In genomic region chr9:43084496-43085362, GRCm38 (mm10) we compare ENCODE assay signal across 27 mouse cellular contexts. TPM values are rescaled to one million over a fixed set of nuclear protein-coding genes. Genes with fewer than 3 reads are reported as not detected.
DNase-seq lines count a peak whose midpoint lies in the region; ATAC-seq and TF ChIP-seq lines count a peak whose summit lies in the region.
"Had no signal": no experiment of that assay in that cellular context is flagged by ENCODE, and none has a peak within 500 bp of the region (broad histone marks: within the 10 kb centered on the region; RNA-seq: fewer than 3 reads in every experiment).

No protein-coding gene starts in this region.

- peak; percentile 58 for TF ChIP-seq EP300 in lung, postnatal 0 days (IDR thresholded peaks at IDR 0.05)

- H3K9me3 ChIP-seq in kidney, embryonic 16.5 days (ENCODE audit: low read length): no peaks in the 10 kb centered on the region
- no peaks in the 10 kb centered on the region for H3K9me3 ChIP-seq in lung, postnatal 0 days (ENCODE audit: low read length)
- H3K9me3 ChIP-seq: embryonic facial prominence, embryonic 13.5 days; midbrain, embryonic 10.5 days; neural tube, embryonic 15.5 days; stomach, embryonic 15.5 days had no signal

- intact Hi-C loops in gastrocnemius, adult 2 months (cut with DNase I): no loop called here
- intact Hi-C loops in gastrocnemius, postnatal 14 days (cut with DNase I; ENCODE audit: low total_unique reads): no loop called here
- intact Hi-C loops in left cerebral cortex, postnatal 14 days (cut with DNase I): no loop called here

- TF ChIP-seq CTCF in gastrocnemius, adult 2 months (IDR thresholded peaks at IDR 0.05): no peak
- TF ChIP-seq CTCF in lung, postnatal 0 days (IDR thresholded peaks at IDR 0.05): no peak
- TF ChIP-seq CTCF in embryonic fibroblast, embryonic 13.5 days (IDR thresholded peaks at IDR 0.05; ENCODE audit: borderline replicate concordance, insufficient read depth, low read length): no peak

- no peak overlapping the region for H3K4me2 ChIP-seq in kidney, embryonic 16.5 days (replicated peaks; ENCODE audit: low read depth, low read length)
- no peak overlapping the region; the same call in 1 of the 2 replicates for H3K4me2 ChIP-seq in lung, postnatal 0 days (replicated peaks; ENCODE audit: low read depth, low read length)
- H3K4me2 ChIP-seq: embryonic facial prominence, embryonic 13.5 days; hindbrain, embryonic 14.5 days; neural tube, embryonic 15.5 days; stomach, embryonic 15.5 days had no signal

- TF ChIP-seq POLR2A in embryonic fibroblast, embryonic 13.5 days (IDR thresholded peaks at IDR 0.05; ENCODE audit: low read depth, low read length): no peak

- no peak overlapping the region for H3K4me3 ChIP-seq in gastrocnemius, adult 2 months
- H3K4me3 ChIP-seq in kidney, embryonic 16.5 days (ENCODE audit: low read length): no peak overlapping the region
- no peak overlapping the region for H3K4me3 ChIP-seq in lung, postnatal 0 days (ENCODE audit: low read depth, low read length)
- H3K4me3 ChIP-seq in embryonic fibroblast, embryonic 13.5 days (ENCODE audit: insufficient read depth, low read length): no peak overlapping the region
- H3K4me3 ChIP-seq: embryonic facial prominence, embryonic 13.5 days; midbrain, embryonic 10.5 days; neural tube, embryonic 15.5 days; stomach, embryonic 15.5 days had no signal

- H3K4me1 ChIP-seq in kidney, embryonic 16.5 days (ENCODE audit: insufficient read depth, low read length): peaks cover 45% of the 10 kb centered on the region
- H3K4me1 ChIP-seq in lung, postnatal 0 days (ENCODE audit: insufficient read depth, low read depth, low read length): peaks cover 22% of the 10 kb centered on the region; the same call in 1 of the 2 replicates
- peaks cover 10% of the 10 kb centered on the region for H3K4me1 ChIP-seq in embryonic fibroblast, embryonic 13.5 days (ENCODE audit: control insufficient read depth, insufficient read depth, low read length)

- peak overlapping the region; percentile 70 for H3K27ac ChIP-seq in gastrocnemius, adult 2 months
- H3K27ac ChIP-seq in kidney, embryonic 16.5 days (ENCODE audit: low read length): peak overlapping the region; percentile 46; the same call in 1 of the 2 replicates
- peak overlapping the region; percentile 16 for H3K27ac ChIP-seq in lung, postnatal 0 days (ENCODE audit: low read length)
- H3K27ac ChIP-seq in embryonic fibroblast, embryonic 13.5 days (ENCODE audit: insufficient read depth, low read length): peak overlapping the region; percentile 82
- H3K27ac ChIP-seq: embryonic facial prominence, embryonic 13.5 days; hindbrain, embryonic 14.5 days; liver, embryonic 14.5 days; midbrain, embryonic 10.5 days; neural tube, embryonic 15.5 days; stomach, embryonic 15.5 days had no signal

- no peak for DNase-seq in gastrocnemius, adult 2 months
- DNase-seq in gastrocnemius, postnatal 14 days: no peak
- no peak for DNase-seq in kidney, postnatal 36 days
- DNase-seq in lung, postnatal 0 days (ENCODE audit: low spot score): peak; percentile 85
- no peak for DNase-seq in lung, adult 18-20 months
- DNase-seq in left cerebral cortex, postnatal 14 days (ENCODE audit: low spot score in 2 of 2): no peak
- DNase-seq: adrenal gland, postnatal 10 days; cerebellum, adult 2 months; cerebellum, postnatal 25 days; gastrocnemius, postnatal 25 days; heart, postnatal 4 days; kidney, adult 18-20 months; kidney, postnatal 14 days; right cerebral cortex, adult 18-20 months; thymus, adult 2 months; thymus, postnatal 4 days had no signal

- 63% methylated on average over 7 of the region's 7 CpGs for WGBS in kidney, embryonic 16.5 days
- 42% methylated on average over 7 of the region's 7 CpGs for WGBS in lung, postnatal 0 days

- no peaks in the 10 kb centered on the region for H3K36me3 ChIP-seq in kidney, embryonic 16.5 days (ENCODE audit: insufficient read depth, low read length)
- H3K36me3 ChIP-seq in lung, postnatal 0 days (ENCODE audit: insufficient read depth, low read length): no peaks in the 10 kb centered on the region
- H3K36me3 ChIP-seq: embryonic facial prominence, embryonic 13.5 days; midbrain, embryonic 10.5 days; neural tube, embryonic 15.5 days; stomach, embryonic 15.5 days had no signal

- no peak overlapping the region for H3K9ac ChIP-seq in kidney, embryonic 16.5 days (replicated peaks; ENCODE audit: low read length)
- no peak overlapping the region for H3K9ac ChIP-seq in lung, postnatal 0 days (replicated peaks; ENCODE audit: low read depth)
- H3K9ac ChIP-seq: embryonic facial prominence, embryonic 13.5 days; hindbrain, embryonic 14.5 days; liver, embryonic 14.5 days; neural tube, embryonic 15.5 days; stomach, embryonic 15.5 days had no signal

- no peaks in the 10 kb centered on the region for H3K27me3 ChIP-seq in kidney, embryonic 16.5 days (ENCODE audit: insufficient read depth, low read length)
- no peaks in the 10 kb centered on the region for H3K27me3 ChIP-seq in lung, postnatal 0 days (replicated peaks; ENCODE audit: insufficient read depth, low read length)
- H3K27me3 ChIP-seq: embryonic facial prominence, embryonic 13.5 days; neural tube, embryonic 15.5 days; stomach, embryonic 15.5 days had no signal

- ATAC-seq in kidney, embryonic 16.5 days (ENCODE audit: low FRiP score, low TSS enrichment): no peak
- ATAC-seq in lung, postnatal 0 days: peak; percentile 80
- ATAC-seq: CD4-positive, CD25-positive, alpha-beta regulatory T cell, adult 4 months; forebrain, embryonic 14.5 days; inflammation-experienced regulatory T-cells, adult 6 months had no signal

RNA-seq across cellular contexts. Expression of gene Arhgef12, which starts 22.3 kb away (rescaled TPM):
- 10 to 100 TPM; 41.9 to 61.9 TPM for total RNA-seq in gastrocnemius, adult 2 months (2021)
- total RNA-seq in gastrocnemius, postnatal 14 days (2021): 10 to 100 TPM; 45.7 to 52.5 TPM
- 13.0 and 16.5 TPM in 2 replicates for polyA plus RNA-seq in kidney, embryonic 16.5 days (2015; fragmentation: Nextera tagmentation; extraction: Ambion mirVana)
- 13.9 and 17.2 TPM in 2 replicates for polyA plus RNA-seq in lung, postnatal 0 days (2015; fragmentation: Nextera tagmentation; extraction: Ambion mirVana)
- polyA plus RNA-seq in embryonic fibroblast, embryonic 13.5 days (2011; ENCODE audit: insufficient read length, low read depth, missing spikeins): 56.1 and 56.6 TPM in 2 replicates
- total RNA-seq in left cerebral cortex, postnatal 14 days (2021): 100 to 1,000 TPM; 156 to 159 TPM

RNA-seq across cellular contexts. Expression of gene Tmem136, which starts 31.6 kb away (rescaled TPM):
- 1 to 10 TPM; 2.3 to 3.0 TPM for total RNA-seq in gastrocnemius, adult 2 months (2021)
- total RNA-seq in gastrocnemius, postnatal 14 days (2021): 1 to 10 TPM; 1.2 TPM
- 9.2 and 9.7 TPM in 2 replicates for polyA plus RNA-seq in kidney, embryonic 16.5 days (2015; fragmentation: Nextera tagmentation; extraction: Ambion mirVana)
- polyA plus RNA-seq in lung, postnatal 0 days (2015; fragmentation: Nextera tagmentation; extraction: Ambion mirVana): 2.8 and 3.5 TPM in 2 replicates
- polyA plus RNA-seq in embryonic fibroblast, embryonic 13.5 days (2011; ENCODE audit: insufficient read length, low read depth, missing spikeins): 5.5 and 6.6 TPM in 2 replicates
- total RNA-seq in left cerebral cortex, postnatal 14 days (2021): 10 to 100 TPM; 15.4 to 18.0 TPM

Comparison
In these comparisons a context has a peak if more than half of its experiments do, and no peak if none do; other contexts are left out.
1. H3K27ac ChIP-seq: peak in every context shown above with its lines; median percentile 82 in embryonic fibroblast, embryonic 13.5 days; 70 in gastrocnemius, adult 2 months; 46 in kidney, embryonic 16.5 days; 16 in lung, postnatal 0 days.
2. RNA of gene Tmem136, which starts 31.6 kb away (total RNA-seq): 15.4 to 18.0 TPM in left cerebral cortex, postnatal 14 days; 2.3 to 3.0 TPM in gastrocnemius, adult 2 months and 1.2 TPM in gastrocnemius, postnatal 14 days; every median in the first group is over 4 times any median in the second.